Mouse (Mus musculus): Measurements from ENCODE around the gene Defb38.

DNA sequence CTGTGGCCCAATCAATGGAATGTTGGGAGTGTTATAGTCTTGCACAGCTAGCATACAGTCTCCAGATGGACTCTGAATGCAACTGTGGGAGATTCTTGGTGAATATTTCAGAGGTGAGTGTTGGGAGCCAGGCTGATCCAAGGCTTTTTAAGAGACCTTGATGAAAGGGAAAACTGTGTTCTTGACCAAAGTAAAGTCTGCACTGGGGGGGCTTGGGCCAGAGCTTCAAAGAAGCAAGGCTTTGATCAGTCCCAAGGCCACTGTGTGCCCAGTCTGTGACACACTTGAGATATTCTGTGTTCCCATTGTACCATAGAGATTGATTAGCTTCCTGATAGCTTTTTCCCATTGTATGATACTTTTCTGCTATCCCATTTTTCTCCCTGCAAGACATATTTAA, 36.5 kb upstream of the Defb38 start:
- no peak for TF ChIP-seq CTCF (IDR thresholded peaks at IDR 0.05; ENCODE audit: extremely low read depth, insufficient read depth, low read length)
- TF ChIP-seq POLR2A (IDR thresholded peaks at IDR 0.05; ENCODE audit: extremely low read depth, insufficient read depth, low read length): no peak

Measured in cortical plate, adult 2 months (tissue).